Comparison of ENCODE assay signal across 8 mouse cellular contexts in genomic region chr10:120707771-120708750, GRCm38 (mm10).
A peak's percentile ranks its signal among the peaks of the same experiment; 100 is the strongest.
DNase-seq lines count a peak whose midpoint lies in the region; ATAC-seq lines count a peak whose summit lies in the region.

No protein-coding gene starts in this region.

- H3K4me2 ChIP-seq in heart, embryonic 11.5 days: peak overlapping the region; percentile 48
- peak overlapping the region; percentile 33; the same call in 1 of the 2 replicates for H3K4me2 ChIP-seq in hindbrain, embryonic 15.5 days

- peak overlapping the region; percentile 69 for H3K27ac ChIP-seq in heart, embryonic 11.5 days (ENCODE audit: low read depth, low read length)
- no peak overlapping the region for H3K27ac ChIP-seq in hindbrain, embryonic 15.5 days (replicated peaks)

- no peaks in the 10 kb centered on the region for H3K9me3 ChIP-seq in heart, embryonic 11.5 days (replicated peaks; ENCODE audit: control insufficient read depth, low read length)
- no peaks in the 10 kb centered on the region for H3K9me3 ChIP-seq in hindbrain, embryonic 15.5 days

- WGBS in heart, embryonic 11.5 days (ENCODE audit: insufficient replicate concordance): 19% methylated on average over 20 of the region's 20 CpGs
- 24% methylated on average over 20 of the region's 20 CpGs for WGBS in hindbrain, embryonic 15.5 days

- no peak for DNase-seq in heart, adult 18-20 months
- DNase-seq in embryo, embryonic 10.5 days (ENCODE audit: low spot score): peak; percentile 77
- no peak for DNase-seq in T-cell, adult 2 months (ENCODE audit: low spot score)
- DNase-seq in urinary bladder, postnatal 36 days (ENCODE audit: low spot score in 2 of 2): no peak
- no peak for DNase-seq in left cerebral cortex, adult 9 months (ENCODE audit: low spot score in 2 of 2)

- H3K36me3 ChIP-seq in heart, embryonic 11.5 days (ENCODE audit: control insufficient read depth, insufficient read depth, low read length): no peaks in the 10 kb centered on the region
- no peaks in the 10 kb centered on the region for H3K36me3 ChIP-seq in hindbrain, embryonic 15.5 days

- peak overlapping the region; percentile 46 for H3K9ac ChIP-seq in heart, embryonic 11.5 days (ENCODE audit: low read depth, low read length)
- H3K9ac ChIP-seq in hindbrain, embryonic 15.5 days: no peak overlapping the region

- no peaks in the 10 kb centered on the region for H3K27me3 ChIP-seq in heart, embryonic 11.5 days (ENCODE audit: control insufficient read depth, insufficient read depth, low read length)
- no peaks in the 10 kb centered on the region for H3K27me3 ChIP-seq in hindbrain, embryonic 15.5 days

- no peak overlapping the region for H3K4me3 ChIP-seq in heart, embryonic 11.5 days (ENCODE audit: low read depth, low read length)
- H3K4me3 ChIP-seq in hindbrain, embryonic 15.5 days: no peak overlapping the region

- peaks cover 23% of the 10 kb centered on the region for H3K4me1 ChIP-seq in heart, embryonic 11.5 days (ENCODE audit: control insufficient read depth, insufficient read depth, low read length)
- H3K4me1 ChIP-seq in hindbrain, embryonic 15.5 days (replicated peaks): peaks cover 10% of the 10 kb centered on the region

- peak; percentile 39; the same call in 1 of the 2 replicates for ATAC-seq in heart, embryonic 11.5 days (replicated peaks; ENCODE audit: insufficient number of reproducible peaks, low FRiP score, low TSS enrichment)
- peak; percentile 27; the same call in 1 of the 2 replicates for ATAC-seq in hindbrain, embryonic 15.5 days (ENCODE audit: low FRiP score, low read depth)
- ATAC-seq in megakaryocyte progenitor cell, adult 5-6 weeks (replicated peaks; ENCODE audit: poor library complexity): peak; percentile 88

Comparison
In these comparisons a context has a peak if more than half of its experiments do, and no peak if none do; other contexts are left out.
1. ATAC-seq: peak in every context shown above with its lines; median percentile 88 in megakaryocyte progenitor cell, adult 5-6 weeks; 39 in heart, embryonic 11.5 days; 27 in hindbrain, embryonic 15.5 days.